Mouse (Mus musculus) liver, adult 2 months (tissue): Measurements from ENCODE around the gene Tgfbr3.

Source experiments
- CTCF ChIP-seq: fragments of 200-500 bp; IDR thresholded peaks from 2 replicates; pipeline ENCODE4 v1.5.1; 2011; ENCODE audit warnings: low read depth, low read length, control low read depth
- POLR2A ChIP-seq: fragments of 200-500 bp; IDR thresholded peaks from 2 replicates; pipeline ENCODE4 v1.6.1; 2011; ENCODE audit warnings: low read length, control low read depth; ENCODE audit not compliant: insufficient read depth; ENCODE audit errors: extremely low read depth

GRCm38 (mm10) chr5:107266566-107266965, 22.9 kb downstream of the Tgfbr3 start:
- TF ChIP-seq CTCF, result no peak
- TF ChIP-seq POLR2A, result no peak
